Mouse (Mus musculus) embryonic fibroblast, embryonic 13.5 days (primary cell): ENCODE data around the gene Chp2.

Experiments
- CTCF ChIP-seq: IDR thresholded peaks from 2 replicates; pipeline ENCODE4 v1.5.1; 2011; ENCODE audit warnings: mild to moderate bottlenecking, control low read depth, low read length, moderate library complexity, borderline replicate concordance; ENCODE audit not compliant: insufficient read depth
- POLR2A ChIP-seq: IDR thresholded peaks from 2 replicates; pipeline ENCODE4 v1.6.1; 2011; ENCODE audit warnings: low read depth, mild to moderate bottlenecking, control low read depth, low read length, moderate library complexity

DNA sequence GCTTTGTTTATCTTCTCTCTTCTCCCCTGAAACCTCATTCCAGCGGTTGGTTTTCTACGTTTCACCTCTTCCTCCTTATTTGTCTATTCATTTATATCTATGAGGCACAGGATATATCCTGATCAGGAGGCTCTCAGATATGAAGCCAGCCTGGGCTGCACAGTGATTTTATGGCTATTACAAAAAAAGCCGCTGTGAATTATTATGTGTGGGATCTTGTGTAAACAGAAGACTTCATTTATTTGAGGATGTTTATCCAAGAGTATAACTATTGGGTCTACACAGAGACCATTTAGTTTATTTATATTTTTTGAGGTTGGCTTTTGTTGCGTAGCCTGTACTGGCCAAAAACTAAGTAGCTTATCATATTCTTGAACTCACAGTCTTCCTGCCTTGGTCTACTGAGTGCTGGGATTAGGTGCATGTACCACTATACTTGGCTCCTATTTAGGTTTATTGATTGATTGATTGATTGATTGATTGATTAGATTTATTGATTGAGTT lies 49.7 kb downstream of the Chp2 start:
- TF ChIP-seq CTCF (no peak), POLR2A (no peak)
